Mouse (Mus musculus) forebrain, embryonic 14.5 days (tissue): ENCODE measurements around the gene Cntn4. TPM values are rescaled to one million over a fixed set of nuclear protein-coding genes. Genes with fewer than 3 reads are reported as not detected.

Experiments
- ATAC-seq: fragments of 200-750 bp; cut with Nextera tagmentation; 2 replicates; pipeline ENCODE4 v1.8.0; 2017; ENCODE audit warnings: mild to moderate bottlenecking, moderate library complexity
- DNase-seq: peaks from one replicate; pipeline ENCODE4 v3.0.0-alpha.2; 2015; ENCODE audit warnings: low spot score
- H3K27ac ChIP-seq: fragments of 300-500 bp; sonication (generic); 2 replicates; pipeline ENCODE4 v1.5.1; 2014; ENCODE audit warnings: low read depth, mild to moderate bottlenecking, control low read depth, low read length, moderate library complexity
- H3K27me3 ChIP-seq: fragments of 300-500 bp; sonication (generic); replicated peaks from 2 replicates; pipeline ENCODE4 v1.6.1; 2014; ENCODE audit warnings: low read length, control low read depth, mixed read lengths; ENCODE audit not compliant: control insufficient read depth, insufficient read depth
- H3K36me3 ChIP-seq: fragments of 300-500 bp; sonication (generic); 2 replicates; pipeline ENCODE4 v1.6.1; 2014; ENCODE audit warnings: low read length, control low read depth; ENCODE audit not compliant: control insufficient read depth, insufficient read depth
- H3K4me1 ChIP-seq: fragments of 300-500 bp; sonication (generic); 2 replicates; pipeline ENCODE4 v1.6.1; 2014; ENCODE audit warnings: antibody characterized with exemption, low read length, control low read depth; ENCODE audit not compliant: control insufficient read depth, insufficient read depth
- H3K4me2 ChIP-seq: fragments of 300-500 bp; sonication (generic); 2 replicates; pipeline ENCODE4 v1.6.1; 2014; ENCODE audit warnings: mild to moderate bottlenecking, control low read depth, low read length
- H3K4me3 ChIP-seq: fragments of 300-500 bp; sonication (generic); 2 replicates; pipeline ENCODE4 v1.5.1; 2014; ENCODE audit warnings: low read depth, low read length, control low read depth
- H3K9ac ChIP-seq: fragments of 300-500 bp; sonication (generic); 2 replicates; pipeline ENCODE4 v1.6.1; 2014; ENCODE audit warnings: mild to moderate bottlenecking, low read length, control low read depth, moderate library complexity
- H3K9me3 ChIP-seq: fragments of 300-500 bp; sonication (generic); replicated peaks from 2 replicates; pipeline ENCODE4 v1.6.1; 2016; ENCODE audit warnings: low read length, control low read depth, mixed read lengths; ENCODE audit not compliant: control insufficient read depth
- WGBS: fragments of 180-500 bp; shearing (Covaris S2); extraction: QIAGEN DNeasy Blood & Tissue Kit; methylation state at CpG from one replicate; pipeline ENCODE4 v1.1.7; 2014; 5-methylcytosine and 5-hydroxymethylcytosine counted together
- polyA plus RNA-seq: library from polyadenylated mRNA; unstranded; fragments of >200 nt; fragmentation: Nextera tagmentation; extraction: Ambion mirVana; gene quantifications from 2 replicates; pipeline ENCODE4 v1.2.1, GENCODE M21; 2014

Gene Cntn4
- polyA plus RNA-seq, 1 experiment from 2014 or later: 6.6 TPM

- no peak overlapping the region for H3K4me3 ChIP-seq
- no peak for DNase-seq
- no peaks in the 10 kb centered on the region for H3K9me3 ChIP-seq
- H3K9ac ChIP-seq: no peak overlapping the region
- no peak overlapping the region for H3K27ac ChIP-seq
- no peaks in the 10 kb centered on the region for H3K27me3 ChIP-seq
- 61% methylated on average over 3 of the region's 3 CpGs for WGBS
- no peak for ATAC-seq
- H3K36me3 ChIP-seq: no peaks in the 10 kb centered on the region
- no peaks in the 10 kb centered on the region for H3K4me1 ChIP-seq
- no peak overlapping the region for H3K4me2 ChIP-seq
Measured at GRCm38 (mm10) chr6:106155362-106155761, 477.9 kb downstream of the Cntn4 start.

- whole genome bisulfite sequencing: 88% methylated on average over 5 of the region's 5 CpGs
- Histone ChIP-seq H3K9me3 (no peaks in the 10 kb centered on the region), H3K4me2 (no peak overlapping the region), H3K4me3 (no peak overlapping the region), H3K36me3 (no peaks in the 10 kb centered on the region), H3K27ac (no peak overlapping the region), H3K9ac (no peak overlapping the region), H3K27me3 (no peaks in the 10 kb centered on the region), H3K4me1 (no peaks in the 10 kb centered on the region)
- peak; percentile 34 for DNase-seq
- 0 out of 2 replicates have a peak, but pooled peaks have one; percentile 29 for ATAC-seq
Measured at GRCm38 (mm10) chr6:106177546-106177945, 500.1 kb downstream of the Cntn4 start.

DNA sequence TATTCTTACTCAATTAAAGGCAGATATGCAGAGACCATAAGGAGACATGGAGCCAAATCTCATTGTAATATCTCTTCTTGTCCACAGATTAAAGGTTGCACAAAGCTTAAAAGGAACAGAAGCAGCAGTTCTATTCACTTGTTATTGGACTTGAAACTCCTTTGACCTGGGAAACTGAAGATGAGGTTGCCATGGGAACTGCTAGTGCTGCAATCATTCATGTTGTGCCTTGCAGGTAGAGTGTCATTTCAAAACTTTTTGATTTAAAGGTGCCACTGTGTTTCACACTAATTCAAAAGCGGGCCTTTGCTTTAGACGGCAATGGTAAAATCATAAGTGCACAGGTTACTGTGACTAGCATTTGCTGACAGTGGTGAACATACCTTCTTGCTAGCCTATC, 504.1 kb downstream of the Cntn4 start:
- Histone ChIP-seq H3K9me3 (no peaks in the 10 kb centered on the region), H3K36me3 (no peaks in the 10 kb centered on the region), H3K27me3 (no peaks in the 10 kb centered on the region), H3K4me2 (no peak overlapping the region), H3K4me3 (no peak overlapping the region), H3K4me1 (no peaks in the 10 kb centered on the region), H3K27ac (no peak overlapping the region), H3K9ac (no peak overlapping the region)
- ATAC-seq (no peak), DNase-seq (peak; percentile 13)
- WGBS: 78% methylated on average over 2 of the region's 2 CpGs

DNA sequence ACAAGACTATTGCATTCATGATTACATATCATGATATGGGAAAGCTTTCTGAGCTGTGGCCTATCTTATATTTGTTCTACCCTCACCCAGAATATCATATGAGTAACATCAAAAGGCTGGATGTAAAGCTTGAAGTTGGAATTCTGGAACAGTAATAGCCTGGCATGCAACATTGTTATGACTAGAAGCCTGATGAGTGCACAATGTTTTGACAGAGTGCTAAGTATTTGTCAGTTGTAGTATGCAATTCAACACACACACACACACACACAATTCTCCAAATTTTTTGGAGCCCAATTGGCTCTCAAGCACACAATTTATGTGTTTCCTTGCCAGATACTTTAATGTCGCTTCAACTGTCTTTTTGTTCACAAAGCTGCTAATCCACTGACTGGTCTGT, 523.5 kb downstream of the Cntn4 start:
- Histone ChIP-seq H3K4me2 (no peak overlapping the region), H3K4me1 (no peaks in the 10 kb centered on the region), H3K9me3 (no peaks in the 10 kb centered on the region), H3K27me3 (no peaks in the 10 kb centered on the region), H3K27ac (no peak overlapping the region), H3K36me3 (no peaks in the 10 kb centered on the region), H3K4me3 (no peak overlapping the region), H3K9ac (no peak overlapping the region)
- WGBS: 74% methylated on average over 1 of the region's 1 CpGs
- ATAC-seq (peak; percentile 61; the same call in 1 of the 2 replicates), DNase-seq (peak; percentile 74)

GRCm38 (mm10) chr6:106207401-106207800, 529.9 kb downstream of the Cntn4 start:
- ATAC-seq: no peak
- H3K4me3 ChIP-seq: no peak overlapping the region
- no peaks in the 10 kb centered on the region for H3K4me1 ChIP-seq

GRCm38 (mm10) chr6:106213071-106213470, 535.6 kb downstream of the Cntn4 start:
- Histone ChIP-seq H3K27me3 (no peaks in the 10 kb centered on the region), H3K27ac (no peak overlapping the region), H3K4me1 (no peaks in the 10 kb centered on the region), H3K9me3 (no peaks in the 10 kb centered on the region), H3K4me2 (no peak overlapping the region), H3K4me3 (no peak overlapping the region), H3K36me3 (no peaks in the 10 kb centered on the region), H3K9ac (no peak overlapping the region)
- WGBS: 96% methylated on average over 4 of the region's 4 CpGs
- ATAC-seq (no peak), DNase-seq (no peak)

More at GRCm38 (mm10) chr6:106207401-106207800, 529.9 kb downstream of the Cntn4 start:
- Histone ChIP-seq H3K27me3 (no peaks in the 10 kb centered on the region), H3K9ac (no peak overlapping the region), H3K9me3 (no peaks in the 10 kb centered on the region), H3K4me2 (no peak overlapping the region), H3K27ac (no peak overlapping the region), H3K36me3 (no peaks in the 10 kb centered on the region)
- DNase-seq: no peak

GRCm38 (mm10) chr6:106237046-106237948, 559.8 kb downstream of the Cntn4 start:
- no peak for DNase-seq
- H3K27me3 ChIP-seq: no peaks in the 10 kb centered on the region
- no peak for ATAC-seq
- no peak overlapping the region for H3K27ac ChIP-seq
- no peaks in the 10 kb centered on the region for H3K4me1 ChIP-seq
- WGBS: 66% methylated on average over 12 of the region's 12 CpGs
- no peak overlapping the region for H3K9ac ChIP-seq
- H3K9me3 ChIP-seq: no peaks in the 10 kb centered on the region
- no peak overlapping the region for H3K4me2 ChIP-seq
- no peaks in the 10 kb centered on the region for H3K36me3 ChIP-seq
- H3K4me3 ChIP-seq: no peak overlapping the region

- H3K27ac ChIP-seq: no peak overlapping the region
- no peaks in the 10 kb centered on the region for H3K4me1 ChIP-seq
- 65% methylated on average over 1 of the region's 1 CpGs for WGBS
- no peaks in the 10 kb centered on the region for H3K9me3 ChIP-seq
- H3K4me3 ChIP-seq: no peak overlapping the region
- H3K9ac ChIP-seq: no peak overlapping the region
- DNase-seq (no peak), ATAC-seq (no peak)
- H3K36me3 ChIP-seq: no peaks in the 10 kb centered on the region
- no peaks in the 10 kb centered on the region for H3K27me3 ChIP-seq
- H3K4me2 ChIP-seq: no peak overlapping the region
Measured at GRCm38 (mm10) chr6:106241553-106241952, 564.1 kb downstream of the Cntn4 start.

- Histone ChIP-seq H3K27me3 (no peaks in the 10 kb centered on the region), H3K27ac (no peak overlapping the region), H3K9me3 (no peaks in the 10 kb centered on the region), H3K9ac (no peak overlapping the region), H3K4me1 (no peaks in the 10 kb centered on the region), H3K4me3 (no peak overlapping the region), H3K4me2 (no peak overlapping the region), H3K36me3 (no peaks in the 10 kb centered on the region)
- DNase-seq (no peak), ATAC-seq (no peak)
- 94% methylated on average over 3 of the region's 3 CpGs for WGBS
Measured at GRCm38 (mm10) chr6:106263396-106263795, 585.9 kb downstream of the Cntn4 start.
